Mouse (Mus musculus) heart, postnatal 0 days (tissue): ENCODE measurements around the gene Sh3yl1.

Source experiments
- CTCF ChIP-seq: IDR thresholded peaks from 2 replicates; pipeline ENCODE4 v1.5.1; 2016; ENCODE audit warnings: antibody characterized with exemption, control low read depth, low read depth
- EP300 ChIP-seq: IDR thresholded peaks from 2 replicates; pipeline ENCODE4 v1.6.1; 2016; ENCODE audit warnings: antibody characterized with exemption, low read depth

- TF ChIP-seq CTCF (no peak), EP300 (no peak)
Observed at GRCm38 (mm10) chr12:30944197-30944596, 32.7 kb downstream of the Sh3yl1 start.
